Mouse (Mus musculus): Measurements from ENCODE around the gene Mmd.
"Not testable (repeated sequence)": the region's sequence is repeated elsewhere in the genome, so short reads cannot be mapped to it uniquely, and the experiment has no call there.

Gene Mmd

GRCm38 (mm10) chr11:90249701-90250141 lies 465 bp downstream of the Mmd start:
- in situ Hi-C loops (cut with MboI) = no loop called here

GRCm38 (mm10) chr11:90250189-90250588 lies 933 bp downstream of the Mmd start:
- in situ Hi-C loops (cut with MboI) = no loop called here

GRCm38 (mm10) chr11:90250730-90251129 lies 1.5 kb downstream of the Mmd start:
- in situ Hi-C loops (cut with MboI) = no loop called here

- in situ Hi-C loops (cut with MboI) = no loop called here
Measured at GRCm38 (mm10) chr11:90251923-90252322, 2.7 kb downstream of the Mmd start.

DNA sequence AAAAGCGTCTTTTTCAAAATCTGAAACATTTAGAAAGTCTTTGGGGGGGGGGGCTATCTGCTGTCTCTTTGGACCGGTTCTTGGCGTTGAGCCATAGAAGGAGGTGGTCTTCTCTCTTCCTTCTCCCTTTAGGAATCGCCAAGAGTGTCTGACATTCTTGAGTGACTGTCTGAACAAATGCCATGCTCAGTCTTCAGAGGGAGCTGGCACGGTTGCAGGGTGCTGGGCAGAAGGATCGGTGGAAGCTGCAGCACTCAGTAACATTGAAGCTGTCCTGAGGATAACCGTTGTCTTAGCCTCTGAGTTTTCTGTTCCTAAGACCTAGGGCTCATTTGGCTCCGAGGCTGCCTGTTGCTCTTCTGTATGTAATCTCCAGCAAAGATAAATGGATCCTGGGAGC lies 3.1 kb downstream of the Mmd start:
- in situ Hi-C loops (cut with MboI) = no loop called here

DNA sequence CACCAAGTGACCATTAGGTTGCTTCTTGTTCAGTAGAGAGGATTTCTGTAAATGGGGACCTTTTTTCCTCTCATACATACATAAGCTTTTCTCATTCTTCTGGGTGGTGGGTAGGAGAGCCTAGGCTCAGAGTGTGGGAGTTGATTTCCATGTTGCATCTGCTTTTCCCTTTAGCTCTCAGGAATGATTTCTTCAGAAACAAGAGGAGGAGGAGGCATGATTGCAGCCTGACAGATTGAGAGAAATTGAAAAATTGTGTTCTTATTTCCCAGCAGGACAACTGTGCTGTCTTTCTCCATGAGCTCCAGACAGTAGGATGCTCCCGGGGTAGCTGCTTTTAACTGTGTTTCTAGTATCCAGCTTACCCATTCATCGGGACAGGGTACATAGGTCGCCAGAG lies 5.3 kb downstream of the Mmd start:
- in situ Hi-C loops (cut with MboI) = no loop called here

DNA sequence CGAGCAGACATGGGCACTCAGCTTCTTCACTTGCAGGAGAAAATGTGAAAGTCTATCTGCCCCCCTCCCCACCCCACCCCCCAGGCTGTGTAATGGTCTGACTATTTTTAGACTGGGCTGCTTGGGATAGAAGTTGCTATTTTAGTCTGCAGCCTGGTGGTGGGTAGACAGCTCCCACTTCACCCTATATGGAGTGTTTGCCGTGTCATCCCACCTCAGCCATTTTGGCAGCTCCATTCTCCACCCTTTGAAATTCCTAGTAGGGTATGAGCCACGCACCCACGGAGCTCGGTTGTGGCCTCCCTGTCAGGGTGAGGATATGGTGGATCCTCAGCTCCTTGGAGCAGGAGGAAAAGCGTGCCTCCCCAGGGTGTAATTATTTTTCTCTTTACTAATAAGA lies 6.4 kb downstream of the Mmd start:
- in situ Hi-C loops (cut with MboI) = no loop called here

DNA sequence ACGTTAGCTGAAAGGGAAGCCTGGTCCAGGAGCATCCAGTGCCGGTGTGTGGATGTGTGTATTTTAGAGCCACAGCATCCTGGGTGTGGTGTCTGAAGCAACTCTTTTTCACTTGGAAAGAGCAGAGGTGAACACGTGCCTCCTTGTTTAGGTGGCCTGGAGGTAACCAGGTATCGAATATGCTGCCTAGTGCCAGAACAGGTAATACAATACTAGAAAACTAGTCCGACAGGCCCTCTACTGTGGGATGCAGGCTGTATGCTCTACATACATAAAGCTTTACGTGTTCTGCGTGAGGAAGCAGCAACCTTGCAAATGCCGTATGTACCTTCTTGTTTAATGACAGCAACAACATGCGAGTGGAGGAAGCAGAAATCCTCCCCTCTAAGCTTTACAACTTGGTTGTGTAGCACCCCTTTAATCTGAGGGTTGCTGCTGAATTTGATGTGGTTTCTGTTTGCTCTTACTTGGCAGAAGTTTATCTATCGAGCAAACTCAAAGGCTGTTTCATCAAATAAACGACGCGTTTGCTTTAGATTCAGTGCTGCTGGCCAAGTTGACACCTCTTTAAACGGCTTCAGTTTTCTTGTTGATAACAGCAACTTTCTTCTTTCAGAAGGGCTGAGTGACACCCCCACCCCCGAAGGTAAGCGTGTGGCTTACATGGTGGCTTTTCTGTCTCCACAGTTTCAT lies 7.7 kb downstream of the Mmd start:
- in situ Hi-C loops (cut with MboI) = no loop called here

DNA sequence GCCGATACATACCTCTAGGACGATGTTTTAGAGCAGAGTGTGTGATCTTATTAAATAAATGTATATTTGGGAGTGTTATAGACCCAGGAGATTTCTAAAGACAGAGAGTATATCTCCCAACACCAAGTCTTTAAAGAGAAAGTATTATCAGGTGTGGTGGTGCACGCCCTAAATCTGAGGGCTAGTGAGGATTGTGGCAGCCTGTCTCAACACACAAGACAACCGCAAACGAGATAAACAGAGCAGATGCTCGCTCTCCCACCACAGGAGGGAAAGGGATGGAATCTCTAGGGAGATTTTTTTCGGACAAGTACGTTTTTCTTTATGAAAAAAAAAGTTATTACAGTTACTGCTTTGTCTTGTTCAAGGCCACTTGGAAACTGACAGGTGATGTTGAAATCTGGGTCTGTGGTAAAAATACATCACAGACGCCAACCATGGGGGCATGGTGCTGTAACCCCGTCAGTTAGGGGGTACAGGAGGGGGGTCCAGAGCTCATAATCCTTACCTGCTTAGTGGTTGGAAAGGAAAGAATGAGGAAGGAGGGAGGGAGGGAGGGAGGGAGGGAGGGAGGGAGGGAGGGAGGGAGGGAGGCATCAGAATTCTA lies 9.2 kb downstream of the Mmd start:
- in situ Hi-C loops (cut with MboI) = no loop called here

GRCm38 (mm10) chr11:90259071-90259470 lies 9.8 kb downstream of the Mmd start:
- in situ Hi-C loops (cut with MboI) = no loop called here

DNA sequence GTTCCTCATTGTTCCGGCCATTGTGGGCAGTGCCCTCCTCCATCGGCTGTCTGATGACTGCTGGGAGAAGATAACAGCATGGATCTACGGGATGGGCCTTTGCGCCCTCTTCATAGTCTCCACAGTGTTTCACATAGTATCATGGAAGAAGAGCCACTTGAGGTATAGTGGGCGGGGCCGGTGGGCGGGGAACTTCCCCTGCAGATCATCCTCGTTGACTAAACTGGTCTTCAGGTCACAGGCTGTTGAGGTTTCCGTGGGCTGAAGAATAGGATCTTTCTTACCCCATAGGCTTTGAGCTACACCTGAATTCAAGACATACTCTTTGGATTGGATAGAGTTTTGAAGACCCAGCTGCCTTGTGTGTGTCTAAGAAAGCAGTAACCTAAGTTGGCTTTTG lies 10.6 kb downstream of the Mmd start:
- in situ Hi-C loops (cut with MboI) = no loop called here

GRCm38 (mm10) chr11:90264180-90264579 lies 14.9 kb downstream of the Mmd start:
- in situ Hi-C loops (cut with MboI) = no loop called here

DNA sequence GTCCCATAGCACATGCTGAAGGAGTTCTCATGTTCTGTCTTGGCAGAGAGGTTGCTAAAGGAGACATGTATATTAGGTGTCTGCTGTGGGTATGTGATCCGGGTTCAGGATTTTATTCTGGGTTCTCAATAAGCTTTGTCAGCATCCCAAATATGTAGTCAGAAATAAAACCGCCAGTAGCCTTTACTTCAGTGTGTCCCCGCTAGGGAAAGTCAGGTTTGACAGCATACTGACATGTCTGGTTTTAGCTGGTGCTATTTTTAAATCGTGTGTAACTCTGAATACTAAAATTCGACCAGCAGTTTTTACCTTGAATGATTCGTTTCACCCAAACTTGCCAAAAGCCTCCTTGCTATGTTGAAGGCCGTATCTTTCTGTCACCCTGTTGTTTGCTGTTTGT lies 16.3 kb downstream of the Mmd start:
- in situ Hi-C loops (cut with MboI) = no loop called here

DNA sequence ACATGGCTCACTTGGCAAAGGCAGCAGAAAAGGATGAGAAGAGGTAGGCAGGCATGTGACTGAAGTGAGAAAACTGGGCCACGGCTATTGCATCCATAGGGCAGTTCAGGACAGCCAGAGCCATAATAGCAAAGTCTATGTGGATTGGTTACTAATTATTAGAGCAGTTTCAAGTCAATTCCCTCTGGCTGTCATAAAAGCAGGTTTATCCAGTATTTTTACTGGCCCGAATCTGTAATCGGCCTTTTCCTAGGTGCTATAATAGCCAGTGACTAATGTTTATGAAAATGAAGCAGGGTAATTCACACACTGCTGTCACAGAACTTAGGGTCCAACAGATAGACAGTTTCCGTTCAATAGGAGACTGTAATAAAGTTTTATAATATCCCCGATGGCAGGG lies 19.7 kb downstream of the Mmd start:
- in situ Hi-C loops (cut with MboI) = no loop called here

DNA sequence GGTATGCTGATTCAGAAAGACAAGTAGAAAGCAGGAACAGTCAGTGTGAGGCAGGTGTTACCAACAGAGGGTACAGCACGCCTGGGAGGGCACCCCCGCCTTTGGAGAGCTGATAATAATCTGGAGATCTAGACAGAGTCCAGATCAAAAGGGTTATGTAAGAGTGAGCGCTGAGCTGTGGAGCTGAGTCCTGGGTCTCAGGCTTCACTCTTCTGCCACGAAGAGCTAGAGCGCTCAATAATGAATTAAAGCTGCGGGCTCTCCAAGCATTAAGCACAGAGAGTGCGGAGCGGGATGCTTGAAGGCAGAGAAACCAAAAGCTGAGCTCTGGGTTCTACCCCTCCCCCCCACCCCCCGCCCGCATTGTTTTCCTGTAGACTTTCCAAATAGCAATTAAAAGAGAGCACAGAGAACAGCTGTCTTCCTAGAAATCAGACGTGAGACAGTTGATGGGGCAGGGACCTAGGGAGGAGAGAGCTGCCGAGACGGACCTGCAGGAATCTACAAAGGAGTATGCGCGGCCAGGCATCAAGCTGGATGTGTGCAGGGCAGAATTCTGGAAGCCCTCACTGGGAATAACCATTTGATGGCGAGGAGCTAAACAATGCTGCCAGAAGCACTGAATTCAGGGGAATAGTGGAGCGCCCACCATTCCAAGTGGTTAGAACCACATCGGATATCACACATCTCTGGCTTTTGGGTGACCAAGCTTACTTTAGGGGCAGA lies 20.3 kb downstream of the Mmd start:
- in situ Hi-C loops (cut with MboI) = no loop called here

- in situ Hi-C loops (cut with MboI) = no loop called here
Measured at GRCm38 (mm10) chr11:90270132-90270877, 21.0 kb downstream of the Mmd start.

GRCm38 (mm10) chr11:90274187-90274586 lies 24.9 kb downstream of the Mmd start:
- in situ Hi-C loops (cut with MboI) = no loop called here

DNA sequence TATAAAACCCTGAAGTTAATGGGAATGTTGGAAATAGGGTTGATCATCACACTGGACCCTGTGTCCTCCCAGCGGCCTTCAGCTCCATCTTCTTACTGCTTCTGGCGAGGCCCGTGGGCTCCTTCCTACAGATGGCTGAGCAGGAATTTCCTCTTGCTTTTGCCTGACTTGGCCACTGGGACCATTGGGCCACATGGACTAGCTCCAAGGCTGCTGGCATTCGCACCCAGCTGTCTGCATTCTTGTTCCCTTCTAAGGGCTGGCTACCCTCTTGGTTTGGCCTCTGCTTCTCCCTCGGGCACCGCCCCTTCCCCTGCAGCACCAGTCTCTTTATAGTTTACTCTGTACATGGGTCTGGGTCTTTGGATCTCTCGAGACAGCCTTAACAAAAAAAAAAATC lies 26.4 kb downstream of the Mmd start:
- in situ Hi-C loops (cut with MboI) = no loop called here

DNA sequence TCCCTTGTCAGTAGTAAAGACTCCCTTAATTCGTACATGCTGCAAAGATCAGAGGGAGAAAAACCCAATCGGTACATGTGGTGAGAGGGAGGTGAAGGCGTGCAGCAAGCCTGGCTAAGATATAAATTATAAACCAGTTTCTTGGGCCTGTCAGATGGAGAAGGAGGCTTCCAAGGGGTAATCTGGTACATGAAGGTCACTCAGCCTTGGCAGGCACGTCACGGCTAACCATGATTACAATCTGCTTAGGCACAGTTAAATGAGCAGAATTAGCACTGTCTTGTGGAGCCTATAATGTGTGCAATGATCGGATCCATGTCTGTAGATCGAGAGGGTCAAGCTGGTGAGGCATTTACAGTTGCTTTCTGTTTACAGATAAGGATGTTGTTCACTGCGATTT lies 26.9 kb downstream of the Mmd start:
- in situ Hi-C loops (cut with MboI) = no loop called here

DNA sequence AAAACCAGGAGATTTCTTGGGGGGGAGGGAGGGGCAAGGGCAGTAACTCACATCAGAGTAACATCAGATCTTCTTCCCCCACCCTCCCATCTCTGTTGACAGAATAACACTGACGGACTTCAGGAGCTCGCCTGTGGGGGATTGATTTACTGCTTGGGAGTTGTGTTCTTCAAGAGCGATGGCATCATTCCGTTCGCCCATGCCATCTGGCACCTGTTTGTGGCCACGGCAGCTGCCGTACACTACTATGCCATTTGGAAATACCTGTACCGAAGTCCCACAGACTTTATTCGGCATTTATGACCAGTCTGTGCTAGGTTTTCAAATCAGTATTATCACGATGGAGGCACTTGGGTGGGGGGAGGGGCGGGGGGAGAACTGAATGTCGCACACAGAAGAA lies 27.3 kb downstream of the Mmd start:
- in situ Hi-C loops (cut with MboI) = no loop called here

GRCm38 (mm10) chr11:90280069-90280468 lies 30.8 kb downstream of the Mmd start:
- in situ Hi-C loops (cut with MboI) = no loop called here

DNA sequence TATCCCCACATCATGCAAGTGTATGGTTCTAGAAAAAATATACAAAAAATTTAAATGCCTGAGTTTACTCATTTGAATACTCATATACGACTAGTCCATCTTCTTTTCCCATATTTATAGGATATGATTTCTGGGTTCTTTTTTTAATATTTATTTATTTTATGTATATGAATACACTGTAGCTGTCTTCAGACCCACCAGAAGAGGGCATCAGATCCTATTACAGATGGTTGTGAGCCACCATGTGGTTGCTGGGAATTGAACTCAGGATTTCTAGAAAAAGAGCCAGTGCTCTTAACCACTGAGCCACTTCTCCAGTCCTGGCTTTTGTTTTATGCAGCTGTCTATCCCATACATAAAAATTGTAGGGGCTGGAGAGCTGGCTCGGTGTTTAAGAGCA lies 32.7 kb downstream of the Mmd start:
- in situ Hi-C loops (cut with MboI) = not testable (repeated sequence)

DNA sequence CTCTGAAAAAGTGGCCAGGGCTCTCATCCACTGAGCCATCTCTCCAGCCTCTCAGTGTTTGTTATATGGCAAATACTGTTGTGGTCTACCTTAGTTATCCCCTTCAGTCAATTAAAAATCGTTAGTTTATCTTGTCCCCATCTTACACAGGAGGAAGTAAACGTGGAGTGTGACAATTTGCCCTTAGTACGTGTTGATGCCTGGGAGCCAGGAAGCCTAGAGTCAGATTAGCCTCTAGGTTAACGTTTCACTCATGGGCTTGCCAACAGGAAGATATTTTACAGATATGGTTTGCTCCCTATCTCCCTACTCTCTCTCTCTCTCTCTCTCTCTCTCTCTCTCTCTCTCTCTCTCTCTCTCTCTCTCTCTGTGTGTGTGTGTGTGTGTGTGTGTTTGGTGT lies 33.9 kb downstream of the Mmd start:
- in situ Hi-C loops (cut with MboI) = no loop called here
